Mouse (Mus musculus) embryonic fibroblast, embryonic 13.5 days (primary cell): ENCODE measurements at regions not wholly inside any gene's neighbourhood (a gene's known extent, or its start where the extent isn't known, plus 50 kb on each side); places are given as distances from the start of the nearest gene placed in this dataset.

Experiments
- H3K27ac ChIP-seq: 2 replicates; pipeline ENCODE4 v1.5.1; 2012; ENCODE audit warnings: low read length, control low read depth, inconsistent platforms; ENCODE audit not compliant: insufficient read depth
- H3K4me1 ChIP-seq: 2 replicates; pipeline ENCODE4 v1.6.1; 2011; ENCODE audit warnings: low read length; ENCODE audit not compliant: control insufficient read depth, insufficient read depth
- H3K4me3 ChIP-seq: 2 replicates; pipeline ENCODE4 v1.5.1; 2011; ENCODE audit warnings: mild to moderate bottlenecking, control low read depth, low read length; ENCODE audit not compliant: insufficient read depth
- CTCF ChIP-seq: IDR thresholded peaks from 2 replicates; pipeline ENCODE4 v1.5.1; 2011; ENCODE audit warnings: mild to moderate bottlenecking, control low read depth, low read length, moderate library complexity, borderline replicate concordance; ENCODE audit not compliant: insufficient read depth
- POLR2A ChIP-seq: IDR thresholded peaks from 2 replicates; pipeline ENCODE4 v1.6.1; 2011; ENCODE audit warnings: low read depth, mild to moderate bottlenecking, control low read depth, low read length, moderate library complexity

DNA sequence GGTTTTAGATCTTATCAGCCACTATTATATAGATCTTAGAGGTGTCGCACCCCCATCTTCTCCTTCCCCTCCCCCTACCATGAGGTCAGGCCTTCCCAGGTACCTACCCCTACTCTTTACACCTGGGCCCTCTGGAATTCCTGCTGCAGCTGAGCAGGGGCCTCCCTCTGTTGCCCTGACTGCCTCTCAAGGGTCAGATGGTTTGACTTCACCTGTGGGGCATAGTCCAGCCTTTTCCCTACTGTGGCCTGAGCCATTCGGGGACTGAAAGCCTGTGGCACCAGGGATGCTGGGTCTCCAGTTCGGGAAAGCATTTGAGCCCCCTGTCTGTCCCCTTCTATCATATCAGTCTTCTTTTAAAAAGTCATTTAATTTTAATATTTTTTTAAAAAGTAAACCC is 196.4 kb downstream of the Gadd45g start:
- Histone ChIP-seq H3K4me3 (no peak overlapping the region), H3K27ac (no peak overlapping the region), H3K4me1 (peaks cover 3% of the 10 kb centered on the region; the same call in 1 of the 2 replicates)
- TF ChIP-seq POLR2A, result no peak
- TF ChIP-seq CTCF, result no peak

DNA sequence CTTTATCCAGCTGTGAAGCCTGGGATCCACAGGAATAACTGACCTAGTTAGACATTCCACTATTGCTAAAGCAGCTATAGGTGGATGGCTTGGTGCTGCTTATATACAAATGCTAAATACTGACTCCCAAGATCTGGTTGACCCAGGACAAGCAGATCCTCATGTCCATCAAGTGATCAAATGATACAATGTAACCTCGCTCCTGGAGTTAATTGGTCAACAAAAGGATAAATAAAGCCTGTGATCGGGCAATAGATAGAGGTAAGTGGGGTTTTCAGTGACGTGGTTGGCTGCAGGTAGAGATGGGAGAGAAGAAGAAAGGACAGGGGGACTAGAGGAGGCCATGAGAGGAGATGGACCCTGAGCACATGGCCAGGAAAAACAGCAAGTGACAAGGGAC is 197.4 kb downstream of the Gadd45g start:
- Histone ChIP-seq H3K27ac (peak overlapping the region; percentile 14; the same call in 1 of the 2 replicates), H3K4me1 (peaks cover 3% of the 10 kb centered on the region; the same call in 1 of the 2 replicates), H3K4me3 (no peak overlapping the region)
- no peak for TF ChIP-seq CTCF
- TF ChIP-seq POLR2A, result no peak

DNA sequence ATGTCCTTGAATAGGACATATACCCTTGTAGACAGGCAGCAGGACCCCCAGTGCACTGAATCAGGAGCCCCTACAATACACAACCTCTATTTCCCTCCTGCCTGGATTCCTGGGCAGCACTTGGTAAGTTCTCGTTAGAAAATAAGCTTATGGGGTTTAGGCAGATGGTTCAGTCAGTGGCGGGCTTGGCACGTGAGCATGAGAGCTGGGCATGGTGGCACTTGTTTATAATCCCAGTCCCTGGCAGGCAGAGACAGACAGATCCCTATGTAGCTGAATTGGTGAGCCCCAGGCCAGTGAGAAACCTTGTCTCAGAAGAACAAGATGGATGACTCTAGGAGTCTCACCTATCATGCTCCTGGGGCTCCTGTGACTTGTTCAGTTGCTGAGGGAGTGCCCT is 198.9 kb downstream of the Gadd45g start:
- Histone ChIP-seq H3K4me1 (peaks cover 3% of the 10 kb centered on the region; the same call in 1 of the 2 replicates), H3K4me3 (no peak overlapping the region), H3K27ac (no peak overlapping the region)
- TF ChIP-seq CTCF, result no peak
- no peak for TF ChIP-seq POLR2A

DNA sequence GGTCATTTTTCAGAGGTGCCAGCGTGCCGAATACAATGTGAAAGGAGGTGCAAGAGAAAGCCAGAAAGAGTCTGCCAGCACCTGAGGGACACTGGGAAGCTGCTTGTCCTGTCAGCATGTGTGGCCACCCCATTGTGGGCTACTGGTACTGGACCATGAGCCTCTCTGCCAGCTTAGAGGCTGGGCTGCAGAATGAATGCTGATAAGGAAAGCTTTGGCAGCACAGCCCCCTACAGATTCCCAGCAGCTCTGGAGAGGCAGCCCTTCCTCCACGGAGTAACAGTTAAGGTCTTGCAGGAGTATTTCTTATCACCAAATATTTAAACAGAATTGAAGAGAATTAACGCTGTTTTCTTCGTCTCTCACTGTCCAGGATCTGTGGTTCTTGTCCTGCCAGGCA is 199.5 kb downstream of the Gadd45g start:
- TF ChIP-seq POLR2A, result no peak
- no peak for TF ChIP-seq CTCF
- no peak overlapping the region for H3K27ac ChIP-seq
- H3K4me3 ChIP-seq, result no peak overlapping the region
- H3K4me1 ChIP-seq, result peaks cover 3% of the 10 kb centered on the region; the same call in 1 of the 2 replicates

DNA sequence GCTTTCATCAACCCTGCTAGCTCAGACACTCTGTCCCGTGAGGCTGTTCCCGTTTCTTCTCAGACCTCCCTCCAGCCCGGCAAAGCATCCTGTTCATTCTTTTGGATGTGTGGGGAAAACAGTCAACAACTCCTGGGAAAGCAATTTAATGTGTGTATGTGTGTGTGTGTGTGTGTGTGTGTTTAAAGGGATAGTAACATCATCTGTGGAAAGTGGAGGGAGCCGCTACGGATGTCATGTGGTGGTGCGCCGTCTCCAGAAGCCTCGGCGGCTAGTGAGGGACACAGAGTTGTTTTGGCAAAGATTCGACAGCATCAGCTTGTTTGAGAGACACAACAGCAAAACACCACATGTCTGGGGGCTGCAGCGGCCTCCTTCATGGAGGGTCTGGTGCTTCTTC is 200.2 kb downstream of the Gadd45g start:
- no peak overlapping the region for H3K27ac ChIP-seq
- no peak overlapping the region for H3K4me3 ChIP-seq
- H3K4me1 ChIP-seq, result peaks cover 2% of the 10 kb centered on the region; the same call in 1 of the 2 replicates
- TF ChIP-seq CTCF (no peak), POLR2A (no peak)

DNA sequence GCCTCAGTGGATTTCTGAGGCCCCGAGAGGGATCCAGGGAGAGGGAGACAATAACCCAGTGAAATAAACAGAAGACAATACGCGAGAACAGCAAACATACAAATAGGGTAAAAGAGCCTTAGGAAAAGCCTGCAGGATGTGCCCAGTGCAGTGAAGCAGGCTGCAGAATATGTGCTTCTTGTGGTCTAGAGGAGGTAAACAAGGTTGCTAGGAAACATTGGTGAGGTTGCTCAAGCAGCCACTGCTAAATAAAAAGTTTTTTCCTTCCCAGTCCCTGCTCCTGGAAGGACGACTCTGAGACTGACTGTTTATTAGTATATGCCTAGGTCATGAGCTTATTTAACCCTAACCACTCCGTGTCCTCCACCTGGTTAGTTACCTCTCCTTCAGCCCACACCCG is 201.5 kb downstream of the Gadd45g start:
- TF ChIP-seq CTCF (no peak), POLR2A (no peak)
- H3K27ac ChIP-seq, result no peak overlapping the region
- no peak overlapping the region for H3K4me3 ChIP-seq
- no peaks in the 10 kb centered on the region for H3K4me1 ChIP-seq

- no peaks in the 10 kb centered on the region for H3K4me1 ChIP-seq
- H3K4me3 ChIP-seq, result no peak overlapping the region
- no peak for TF ChIP-seq CTCF
- no peak for TF ChIP-seq POLR2A
- no peak overlapping the region for H3K27ac ChIP-seq
Observed at GRCm38 (mm10) chr13:52048777-52049176, 202.3 kb downstream of the Gadd45g start.

- no peak overlapping the region for H3K4me3 ChIP-seq
- H3K4me1 ChIP-seq, result no peaks in the 10 kb centered on the region
- TF ChIP-seq POLR2A (no peak), CTCF (no peak)
- no peak overlapping the region for H3K27ac ChIP-seq
Observed at GRCm38 (mm10) chr13:52049249-52049648, 202.8 kb downstream of the Gadd45g start.

- Histone ChIP-seq H3K4me3 (no peak overlapping the region), H3K27ac (no peak overlapping the region), H3K4me1 (no peaks in the 10 kb centered on the region)
- TF ChIP-seq CTCF, result no peak
- TF ChIP-seq POLR2A, result no peak
Observed at GRCm38 (mm10) chr13:52055741-52056140, 209.3 kb downstream of the Gadd45g start.

DNA sequence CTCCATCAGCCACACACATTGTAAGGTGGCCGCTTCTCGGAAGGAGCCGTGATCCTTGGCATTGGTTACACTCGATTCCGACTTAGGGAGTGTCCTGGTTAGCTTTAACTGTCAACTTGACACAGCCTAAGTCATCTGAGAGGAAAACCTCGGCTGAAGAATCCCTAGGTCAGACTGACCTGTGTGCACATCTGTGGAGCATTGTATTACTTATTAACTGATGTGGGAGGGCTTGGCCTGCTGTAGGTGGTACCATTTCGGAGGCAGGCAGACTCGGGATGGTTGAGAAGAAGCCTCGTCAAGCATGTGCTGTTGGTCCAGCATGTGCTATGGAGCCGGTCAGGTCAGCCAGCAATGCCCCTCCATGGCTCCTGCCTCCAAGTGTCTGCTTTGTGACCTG is 211.0 kb downstream of the Gadd45g start:
- Histone ChIP-seq H3K27ac (no peak overlapping the region), H3K4me3 (no peak overlapping the region), H3K4me1 (0 out of 2 replicates have a peak, but pooled peaks cover 4% of the 10 kb centered on the region)
- TF ChIP-seq POLR2A (no peak), CTCF (no peak)
